Mouse (Mus musculus) C2C12 (cell line): ENCODE results near the gene Lats2.
"Not testable (repeated sequence)": the region's sequence is repeated elsewhere in the genome, so short reads cannot be mapped to it uniquely, and the experiment has no call there.

Experiments used
- CEBPB ChIP-seq: IDR thresholded peaks from one replicate; pipeline ENCODE4 v1.6.1; 2011; ENCODE audit warnings: low read depth, mild to moderate bottlenecking, control low read depth, moderate library complexity
- CTCF ChIP-seq: IDR thresholded peaks from one replicate; pipeline ENCODE4 v1.5.1; 2011; ENCODE audit not compliant: control insufficient read depth, insufficient read depth, insufficient read length
- FOSL1 ChIP-seq: IDR thresholded peaks from one replicate; pipeline ENCODE4 v1.8.0; 2011; ENCODE audit warnings: mild to moderate bottlenecking, low read length; ENCODE audit not compliant: poor library complexity, insufficient read depth, severe bottlenecking
- MAX ChIP-seq: IDR thresholded peaks from one replicate; pipeline ENCODE4 v1.6.1; 2011; ENCODE audit warnings: mild to moderate bottlenecking, control low read depth
- MYOD1 ChIP-seq: IDR thresholded peaks from one replicate; pipeline ENCODE4 v1.6.1; 2011; ENCODE audit warnings: low read depth; ENCODE audit not compliant: control insufficient read depth, insufficient read length
- MYOG ChIP-seq: IDR thresholded peaks from one replicate; pipeline ENCODE4 v1.6.1; 2011; ENCODE audit not compliant: control insufficient read depth, insufficient read length; ENCODE audit errors: extremely low read depth
- USF1 ChIP-seq: IDR thresholded peaks from one replicate; pipeline ENCODE4 v1.6.1; 2011; ENCODE audit warnings: low read depth, mild to moderate bottlenecking, control low read depth, moderate library complexity

GRCm38 (mm10) chr14:57688066-57688465 lies 70.1 kb downstream of the Lats2 start:
- not testable (repeated sequence) for TF ChIP-seq CTCF, CEBPB, MAX, MYOG, FOSL1, USF1, MYOD1
